In the genomic region with DNA sequence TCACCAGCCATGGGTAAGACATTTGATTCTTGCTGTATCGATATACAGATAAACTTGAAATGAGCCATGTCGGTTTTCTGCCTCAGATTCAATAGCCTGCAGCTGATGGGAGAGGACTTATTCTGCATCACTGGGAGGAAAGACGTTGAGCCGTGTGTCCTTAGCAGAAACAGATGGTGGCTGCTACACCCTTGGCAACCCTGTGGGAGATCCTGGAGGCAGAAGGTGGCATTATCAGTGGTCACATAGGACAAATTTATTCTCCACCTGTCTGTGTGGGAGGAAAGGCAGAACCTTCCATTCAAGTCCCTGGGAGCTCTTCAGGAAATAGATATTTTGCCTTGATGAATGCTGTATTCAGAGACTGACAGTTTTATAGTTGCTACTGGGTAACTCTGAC, we compare ENCODE assay signal across 24 mouse cellular contexts. TPM values are rescaled to one million over a fixed set of nuclear protein-coding genes. Genes with fewer than 3 reads are reported as not detected.
DNase-seq lines count a peak whose midpoint lies in the region; ATAC-seq and TF ChIP-seq lines count a peak whose summit lies in the region.
"Had no signal": no experiment of that assay in that cellular context is flagged by ENCODE, and none has a peak within 500 bp of the region (broad histone marks: within the 10 kb centered on the region; RNA-seq: fewer than 3 reads in every experiment).

No protein-coding gene starts in this region.

- H3K4me3 ChIP-seq in hindbrain, postnatal 0 days (ENCODE audit: low read length): no peak overlapping the region
- no peak overlapping the region for H3K4me3 ChIP-seq in hindbrain, embryonic 16.5 days (ENCODE audit: low read length)
- H3K4me3 ChIP-seq: embryonic facial prominence, embryonic 12.5 days; forebrain, embryonic 15.5 days; heart, embryonic 10.5 days; hindbrain, embryonic 12.5 days; intestine, embryonic 15.5 days had no signal

- H3K9me3 ChIP-seq in hindbrain, postnatal 0 days (ENCODE audit: low read length): no peaks in the 10 kb centered on the region
- no peaks in the 10 kb centered on the region for H3K9me3 ChIP-seq in hindbrain, embryonic 16.5 days (ENCODE audit: control insufficient read depth, low read length)
- H3K9me3 ChIP-seq: embryonic facial prominence, embryonic 12.5 days; forebrain, embryonic 15.5 days; heart, embryonic 10.5 days; hindbrain, embryonic 12.5 days; intestine, embryonic 15.5 days had no signal

- H3K36me3 ChIP-seq in hindbrain, postnatal 0 days (ENCODE audit: insufficient read depth, low read length): no peaks in the 10 kb centered on the region
- H3K36me3 ChIP-seq in hindbrain, embryonic 16.5 days (ENCODE audit: control insufficient read depth, insufficient read depth, low read length): no peaks in the 10 kb centered on the region
- H3K36me3 ChIP-seq: embryonic facial prominence, embryonic 12.5 days; forebrain, embryonic 15.5 days; heart, embryonic 10.5 days; hindbrain, embryonic 12.5 days; intestine, embryonic 15.5 days had no signal

- H3K27ac ChIP-seq in hindbrain, postnatal 0 days: no peak overlapping the region
- no peak overlapping the region for H3K27ac ChIP-seq in hindbrain, embryonic 16.5 days (ENCODE audit: low read depth, low read length)
- H3K27ac ChIP-seq: embryonic facial prominence, embryonic 12.5 days; forebrain, embryonic 15.5 days; heart, embryonic 10.5 days; hindbrain, embryonic 12.5 days; intestine, embryonic 15.5 days had no signal

- 51% methylated on average over 4 of the region's 4 CpGs for WGBS in hindbrain, postnatal 0 days
- WGBS in hindbrain, embryonic 16.5 days: 66% methylated on average over 4 of the region's 4 CpGs

- peak; percentile 14 for DNase-seq in hindbrain, postnatal 0 days (ENCODE audit: low spot score)
- DNase-seq in cerebellum, adult 8-10 months: peak; percentile 60
- DNase-seq in cerebellum, postnatal 14 days: peak; percentile 51 to 64
- no peak for DNase-seq in spleen, postnatal 10 days (ENCODE audit: low spot score in 2 of 2)
- DNase-seq in gastrocnemius, adult 8-10 months (ENCODE audit: low spot score in 2 of 2): no peak
- no peak for DNase-seq in kidney, postnatal 10 days
- DNase-seq: adrenal gland, postnatal 36 days; gastrocnemius, postnatal 10 days; heart, adult 18-20 months; heart, postnatal 10 days; heart, postnatal 4 days; kidney, adult 18-20 months had no signal

- no peaks in the 10 kb centered on the region for H3K4me1 ChIP-seq in hindbrain, postnatal 0 days (ENCODE audit: insufficient read depth, low read length)
- H3K4me1 ChIP-seq in hindbrain, embryonic 16.5 days (ENCODE audit: control insufficient read depth, insufficient read depth, low read depth, low read length): no peaks in the 10 kb centered on the region
- H3K4me1 ChIP-seq: embryonic facial prominence, embryonic 12.5 days; forebrain, embryonic 15.5 days; heart, embryonic 10.5 days; hindbrain, embryonic 12.5 days; intestine, embryonic 15.5 days had no signal

- H3K27me3 ChIP-seq in hindbrain, postnatal 0 days (ENCODE audit: insufficient read depth, low read length): no peaks in the 10 kb centered on the region
- H3K27me3 ChIP-seq in hindbrain, embryonic 16.5 days (replicated peaks; ENCODE audit: control insufficient read depth, insufficient read depth, low read length): no peaks in the 10 kb centered on the region
- H3K27me3 ChIP-seq: forebrain, embryonic 15.5 days; intestine, embryonic 15.5 days had no signal

- TF ChIP-seq CTCF in hindbrain, postnatal 0 days (IDR thresholded peaks at IDR 0.05; ENCODE audit: low read depth): no peak

- H3K9ac ChIP-seq in hindbrain, postnatal 0 days (replicated peaks; ENCODE audit: low read length): no peak overlapping the region
- no peak overlapping the region for H3K9ac ChIP-seq in hindbrain, embryonic 16.5 days (ENCODE audit: low read depth, low read length)
- H3K9ac ChIP-seq: embryonic facial prominence, embryonic 12.5 days; forebrain, embryonic 15.5 days; hindbrain, embryonic 12.5 days; intestine, embryonic 15.5 days had no signal

- ATAC-seq in hindbrain, postnatal 0 days: no peak
- no peak for ATAC-seq in hindbrain, embryonic 16.5 days
- ATAC-seq: activated CD4-positive, CD25-positive, alpha-beta regulatory T cell, adult 4 months; forebrain, embryonic 15.5 days; intestine, embryonic 15.5 days; Patski had no signal

- H3K4me2 ChIP-seq in hindbrain, postnatal 0 days (ENCODE audit: low read depth, low read length): no peak overlapping the region
- no peak overlapping the region for H3K4me2 ChIP-seq in hindbrain, embryonic 16.5 days (ENCODE audit: low read length)
- H3K4me2 ChIP-seq: embryonic facial prominence, embryonic 12.5 days; forebrain, embryonic 15.5 days; hindbrain, embryonic 12.5 days; intestine, embryonic 15.5 days had no signal

RNA-seq across cellular contexts. Expression of gene Slc35f3, which starts 47.9 kb away (rescaled TPM):
- 3.8 and 6.1 TPM in 2 replicates for total RNA-seq in hindbrain, postnatal 0 days (2014; rRNA removed)
- polyA plus RNA-seq in hindbrain, postnatal 0 days (2015; fragmentation: Nextera tagmentation; extraction: Ambion mirVana): 6.1 and 6.5 TPM in 2 replicates
- 4.0 and 5.3 TPM in 2 replicates for polyA plus RNA-seq in hindbrain, embryonic 16.5 days (2015; fragmentation: Nextera tagmentation; extraction: Ambion mirVana)
- under 1 TPM in 1 of 4 experiments, not detected in 3; 0.31 TPM for total RNA-seq in gastrocnemius, adult 8-10 months (2022)
- total RNA-seq: heart, adult 18-20 months; heart, postnatal 10 days; heart, postnatal 4 days; MEL had no signal
- polyA plus RNA-seq: activated CD4-positive, CD25-positive, alpha-beta regulatory T cell, adult 4 months; C2C12; forebrain, embryonic 11.5 days; heart, embryonic 14.5 days had no signal

Comparison
In these comparisons a context has a peak if more than half of its experiments do, and no peak if none do; other contexts are left out.
1. DNase-seq: peak in hindbrain, postnatal 0 days (single experiment), cerebellum, adult 8-10 months (single experiment) and cerebellum, postnatal 14 days (2 of 2); none in spleen, postnatal 10 days (0 of 2), gastrocnemius, adult 8-10 months (0 of 2) and kidney, postnatal 10 days (single experiment).